Mouse (Mus musculus) megakaryocyte progenitor cell, adult 5-6 weeks (primary cell): Measurements from ENCODE around the gene 9930022D16Rik. TPM values are rescaled to one million over a fixed set of nuclear protein-coding genes. Genes with fewer than 3 reads are reported as not detected.

Source experiments
- ATAC-seq: replicated peaks from 2 replicates; pipeline ENCODE4 v1.8.0; 2016; ENCODE audit warnings: mild to moderate bottlenecking, moderate TSS enrichment, inconsistent platforms; ENCODE audit not compliant: poor library complexity
- total RNA-seq, 2 experiments: library from RNA; stranded (forward) in 1 of 2; stranded (reverse) in 1 of 2; fragments of 157-497, 149-512 nt in 1 of 2; fragments of 200-1000 nt in 1 of 2; gene quantifications; 2 replicates each; pipeline versions ENCODE4 v1.2.3 to v1.2.4; 2015 to 2017

The 9930022D16Rik gene
- not detected in 2 replicates for total RNA-seq (2015)
- not detected in 2 replicates for total RNA-seq (2017)

DNA sequence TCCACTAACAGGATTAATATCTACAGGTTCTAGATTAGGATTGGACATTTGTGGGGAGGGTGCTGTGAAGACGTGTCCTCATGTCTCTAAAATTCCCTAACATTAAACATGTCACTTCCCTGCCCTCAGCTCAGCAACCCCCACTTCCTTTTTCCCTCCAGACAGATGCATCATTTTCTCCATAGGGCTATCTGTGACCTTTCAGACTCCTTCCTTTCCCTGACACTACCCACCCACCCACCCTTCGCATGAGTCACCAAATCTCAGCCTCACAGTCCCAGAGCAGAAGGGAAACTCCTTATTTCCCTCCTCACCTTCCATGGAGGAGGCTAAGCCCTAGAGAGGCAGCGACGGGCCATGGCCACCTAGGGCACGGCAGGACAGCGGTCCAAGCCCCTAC lies at the start of gene 9930022D16Rik:
TSS of gene 9930022D16Rik (plus strand) at position 301 of the 400 bp plus-strand sequence.
- ATAC-seq, result 0 out of 2 replicates have a peak, but pooled peaks have one; percentile 15

DNA sequence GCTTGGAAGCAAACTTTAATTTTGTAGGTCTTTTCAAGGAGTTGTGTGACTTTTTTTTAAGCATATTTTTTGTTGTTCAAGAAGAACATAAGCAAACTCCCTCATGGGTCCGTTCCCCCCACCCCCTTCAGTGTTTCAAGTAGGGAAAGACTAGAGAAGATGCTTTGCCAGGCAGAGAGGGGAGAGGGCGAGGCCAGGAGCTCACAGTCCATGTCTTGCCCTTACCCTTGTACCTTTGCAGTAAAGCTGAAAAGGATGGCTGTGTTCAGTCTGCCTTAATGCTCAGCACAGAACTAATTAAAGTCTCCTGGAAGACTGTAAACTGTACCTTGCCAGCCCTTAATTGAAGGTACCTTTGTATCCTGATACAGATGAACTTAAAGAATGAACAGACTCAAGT lies 49.4 kb upstream of the 9930022D16Rik start:
- no peak for ATAC-seq

DNA sequence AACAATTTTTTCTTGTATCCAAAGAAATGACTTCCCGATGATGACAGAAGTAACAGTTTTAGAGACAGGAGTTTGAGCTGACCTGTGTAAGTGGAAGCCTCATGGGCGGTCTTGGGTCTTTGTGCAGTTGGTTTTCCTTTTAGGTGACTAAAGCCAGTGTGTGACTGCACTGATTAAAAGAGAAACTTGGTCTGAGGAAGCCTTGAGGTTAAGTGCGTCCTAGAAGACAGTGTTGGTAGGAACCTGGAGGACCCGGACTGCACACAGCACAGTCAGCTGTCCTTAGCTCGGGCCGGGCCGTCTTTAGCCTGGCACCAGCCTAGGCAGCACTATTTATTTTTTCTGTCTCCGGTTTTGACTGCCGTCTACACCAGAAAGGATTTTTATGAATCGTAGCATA lies 48.8 kb upstream of the 9930022D16Rik start:
- no peak for ATAC-seq

DNA sequence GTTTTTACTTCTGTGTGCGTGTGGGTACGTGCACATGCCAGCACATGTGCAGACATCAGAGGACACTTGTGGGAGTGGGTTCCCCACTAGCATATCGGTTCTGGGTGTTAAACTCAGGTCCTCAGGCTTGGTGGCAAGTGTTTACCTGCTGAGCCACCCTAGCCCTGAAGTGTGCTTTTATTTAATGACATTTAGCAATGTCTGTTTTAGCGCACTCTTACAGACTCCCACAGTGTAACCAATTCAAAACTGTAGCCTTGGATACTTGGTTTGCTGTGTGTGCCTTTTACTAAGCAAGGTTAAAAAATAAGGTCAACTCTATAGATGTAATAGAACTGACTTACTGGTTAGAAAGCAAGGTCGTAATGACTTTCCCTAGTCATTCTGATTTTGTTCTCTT lies 47.9 kb upstream of the 9930022D16Rik start:
- no peak for ATAC-seq

DNA sequence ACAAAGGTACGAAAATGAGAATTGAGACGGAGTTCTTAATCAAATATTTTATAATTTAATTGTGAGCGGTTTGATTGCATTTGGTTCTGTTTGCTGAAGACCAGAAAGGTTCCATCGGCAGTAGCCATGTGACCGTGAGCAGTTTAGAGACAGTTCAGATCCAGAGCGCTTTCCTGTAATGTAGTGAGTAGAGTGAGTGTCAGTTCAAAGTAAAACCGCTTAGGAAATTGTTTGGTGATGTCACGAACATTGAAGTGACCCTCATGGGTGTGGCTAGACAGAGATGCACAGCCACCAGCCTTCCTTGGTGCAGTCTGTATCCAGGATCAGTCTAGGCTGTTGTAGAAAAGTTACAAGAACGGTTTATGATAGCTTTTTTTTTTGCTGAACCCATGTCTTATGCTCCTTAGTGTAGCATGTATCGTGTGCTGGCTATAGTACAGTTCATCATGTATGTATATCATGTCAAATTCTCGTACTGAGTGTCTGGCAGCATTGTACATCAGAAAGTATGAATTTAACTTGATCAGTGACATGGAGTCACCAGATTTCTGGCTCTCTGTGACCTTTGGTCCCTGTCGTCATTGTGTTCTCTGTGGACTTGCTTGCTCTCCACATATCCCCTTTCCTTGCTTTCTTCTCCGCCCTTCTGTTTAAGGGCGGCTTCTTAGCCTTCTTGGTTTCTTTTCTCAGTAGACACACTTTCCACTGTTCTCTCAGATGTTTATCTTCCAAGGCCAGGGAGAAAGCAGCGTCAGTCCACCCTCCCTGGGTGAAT lies 46.7 kb upstream of the 9930022D16Rik start:
- no peak for ATAC-seq

DNA sequence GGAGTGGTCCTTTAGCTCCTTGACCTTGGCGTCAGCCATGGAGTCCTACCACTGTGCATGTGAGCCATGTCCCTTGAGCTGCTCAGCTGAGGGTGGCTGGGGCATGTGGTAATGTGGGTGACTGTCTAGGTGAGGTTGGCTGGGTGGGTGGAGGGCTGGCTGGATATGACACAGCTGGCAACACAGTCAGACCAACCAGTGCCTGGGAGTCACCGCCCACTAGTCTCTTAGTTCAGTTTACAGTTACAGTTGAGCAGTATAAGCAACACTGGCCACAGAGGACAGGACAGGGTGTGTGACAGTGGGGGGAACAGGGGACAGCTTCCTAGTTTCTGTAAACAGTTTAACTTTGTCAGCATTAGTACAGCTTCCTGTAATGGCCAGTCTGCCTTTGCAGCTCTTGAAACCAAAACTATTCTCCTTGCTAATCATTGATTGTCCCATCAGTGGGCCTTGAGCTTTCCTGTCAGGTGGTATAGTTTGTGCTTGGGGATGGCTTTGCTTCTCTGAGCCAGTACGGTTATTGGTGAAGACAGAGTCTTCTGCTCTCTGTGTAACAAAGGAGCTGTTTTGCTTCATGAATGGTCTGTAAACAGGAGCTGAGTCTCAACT lies 44.6 kb upstream of the 9930022D16Rik start:
- peak; percentile 70 for ATAC-seq

DNA sequence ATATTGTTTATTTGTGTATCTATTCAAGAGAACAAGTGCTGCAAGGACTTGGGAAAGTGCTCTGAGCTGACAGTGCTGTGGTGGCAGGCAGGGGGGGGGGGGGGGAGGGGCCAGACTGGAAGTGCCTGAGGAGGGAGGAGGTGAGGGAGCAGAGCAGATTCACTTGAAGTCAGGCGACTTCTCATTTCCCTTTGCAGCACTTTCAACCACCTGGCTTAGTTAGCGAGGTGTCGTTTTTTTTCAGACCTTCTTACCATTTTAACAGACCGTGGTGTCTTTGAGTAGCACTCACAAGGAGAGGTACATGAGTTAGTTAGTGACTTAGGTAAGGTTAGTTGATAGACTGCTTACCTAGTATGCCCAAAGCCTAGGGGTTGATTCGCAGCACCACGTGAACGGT lies 38.3 kb upstream of the 9930022D16Rik start:
- peak; percentile 48 for ATAC-seq

DNA sequence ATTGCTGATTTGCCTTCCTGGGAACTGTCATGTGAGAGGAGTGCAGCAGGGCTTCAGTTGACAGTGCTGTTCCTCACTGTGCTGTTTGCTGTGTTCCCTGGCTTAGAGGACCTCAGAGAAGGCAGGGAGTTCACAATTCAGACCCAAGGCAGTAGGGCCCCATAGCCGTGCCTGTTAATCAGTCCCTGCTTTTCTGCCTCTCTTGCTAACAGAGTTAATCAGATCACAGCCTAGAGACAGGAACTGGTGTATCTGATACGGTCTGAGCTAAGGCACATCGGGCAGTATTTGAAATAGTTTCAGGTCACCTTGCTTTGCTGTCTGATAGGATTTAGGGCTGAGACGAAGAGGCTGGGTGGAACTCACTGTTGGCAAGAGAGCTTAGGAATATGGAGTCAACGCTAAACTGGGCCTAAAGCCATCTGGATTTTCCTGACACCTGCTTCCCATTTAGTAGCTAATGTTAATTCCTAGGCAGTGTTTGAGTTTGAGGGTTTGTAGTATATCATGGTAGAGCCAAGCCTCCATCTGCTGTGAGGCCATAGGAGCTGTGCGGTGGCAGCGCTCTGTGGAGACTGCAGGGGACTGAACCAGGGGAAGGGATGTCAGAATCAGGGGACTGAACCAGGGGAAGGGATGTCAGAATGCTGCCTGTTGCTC lies 37.1 kb upstream of the 9930022D16Rik start:
- ATAC-seq, result peak; percentile 65

DNA sequence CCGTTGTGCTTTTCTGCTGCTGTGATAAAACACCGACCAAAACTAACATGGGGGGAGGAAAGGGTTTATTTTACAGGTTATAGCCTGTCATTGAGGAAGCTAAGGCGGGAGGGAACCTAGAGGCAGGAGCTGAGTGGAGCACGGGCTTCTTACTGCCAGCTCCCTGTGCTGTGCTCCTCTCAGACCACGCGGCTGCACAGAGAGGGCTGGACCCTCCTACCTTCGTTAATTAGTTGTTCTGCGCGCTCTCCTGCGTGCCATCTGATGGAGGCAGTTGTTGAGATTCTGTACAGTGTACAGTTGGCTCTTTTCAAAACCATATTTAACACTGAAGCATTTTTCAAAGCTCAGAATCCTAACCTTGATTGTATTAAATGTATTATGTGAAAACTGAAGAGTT lies 36.2 kb upstream of the 9930022D16Rik start:
- ATAC-seq, result no peak; the same call in 1 of the 2 replicates

DNA sequence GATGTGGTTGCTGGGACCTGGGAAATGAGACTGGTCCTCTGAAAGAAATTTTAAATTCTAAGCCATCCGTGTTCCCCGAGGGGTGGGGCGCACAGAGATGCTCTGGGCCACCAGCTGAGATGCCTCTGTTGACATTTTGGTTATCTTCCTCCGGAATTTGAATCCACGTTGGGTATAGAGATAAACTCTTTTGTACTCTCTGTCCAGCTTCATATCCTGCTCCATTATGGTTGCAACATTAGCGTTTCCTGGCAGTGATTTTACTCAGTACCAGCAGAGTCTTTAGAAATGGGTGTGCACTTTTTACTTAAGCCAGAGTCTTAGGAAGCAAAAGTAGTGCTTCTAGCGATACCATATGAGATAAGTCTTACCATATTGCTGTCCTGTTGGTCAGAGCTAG lies 35.7 kb upstream of the 9930022D16Rik start:
- ATAC-seq, result no peak

DNA sequence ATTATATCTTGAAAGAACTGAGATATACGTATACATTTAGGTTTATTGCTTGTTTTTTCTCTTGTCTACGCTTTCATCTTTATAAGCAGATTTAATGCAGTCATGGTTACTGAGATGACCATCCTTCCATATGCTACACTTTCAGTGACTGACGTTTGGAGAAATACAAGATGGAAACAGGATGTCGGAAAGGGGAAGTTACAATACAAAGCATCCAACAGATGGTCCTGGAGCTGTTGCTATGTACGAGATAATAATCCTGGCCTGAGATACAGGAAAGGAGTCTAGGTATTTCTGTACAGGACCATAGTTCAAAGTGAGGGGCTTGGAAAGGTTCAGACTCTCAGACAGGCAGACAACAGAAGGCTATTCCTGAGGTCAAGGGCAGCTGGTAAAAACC lies 33.1 kb upstream of the 9930022D16Rik start:
- ATAC-seq, result peak; percentile 70

DNA sequence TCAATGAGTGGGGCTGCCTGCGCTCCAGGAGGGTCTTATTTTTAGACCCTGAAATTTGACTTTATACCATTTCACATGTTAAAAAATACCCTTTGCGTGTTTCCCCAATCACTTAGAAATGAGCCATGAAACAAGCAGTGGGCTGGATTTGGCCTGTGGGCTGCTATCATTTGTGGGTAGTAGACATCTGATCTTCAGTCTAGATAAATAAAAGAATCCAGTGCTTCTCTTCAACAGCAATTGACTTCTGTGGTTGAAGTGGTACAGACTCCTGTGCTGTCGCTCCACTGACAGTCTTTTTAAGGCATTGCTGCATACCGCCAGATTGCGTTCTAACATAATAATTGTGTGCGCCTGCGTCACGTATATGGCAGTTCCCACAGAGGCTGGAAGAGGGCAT lies 28.4 kb upstream of the 9930022D16Rik start:
- no peak for ATAC-seq

DNA sequence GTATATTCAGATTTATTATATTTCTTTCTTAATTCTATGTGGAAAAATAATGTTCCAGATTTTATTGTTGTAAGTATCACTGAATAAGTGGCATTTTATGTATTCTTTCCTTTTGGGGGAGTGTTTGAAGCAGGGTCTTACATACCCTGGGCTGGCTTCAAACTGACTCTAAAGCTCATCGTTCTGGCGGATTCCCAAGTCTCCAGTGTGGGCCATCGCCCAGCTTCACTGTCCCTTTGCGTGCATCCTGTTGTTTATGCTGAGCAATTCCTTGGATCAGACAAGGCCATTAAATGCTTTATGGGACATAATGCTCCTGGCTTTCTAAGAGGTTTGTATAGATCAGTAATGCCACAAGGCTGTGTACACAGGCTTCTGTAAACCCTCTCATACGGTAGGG lies 24.7 kb upstream of the 9930022D16Rik start:
- ATAC-seq, result no peak

DNA sequence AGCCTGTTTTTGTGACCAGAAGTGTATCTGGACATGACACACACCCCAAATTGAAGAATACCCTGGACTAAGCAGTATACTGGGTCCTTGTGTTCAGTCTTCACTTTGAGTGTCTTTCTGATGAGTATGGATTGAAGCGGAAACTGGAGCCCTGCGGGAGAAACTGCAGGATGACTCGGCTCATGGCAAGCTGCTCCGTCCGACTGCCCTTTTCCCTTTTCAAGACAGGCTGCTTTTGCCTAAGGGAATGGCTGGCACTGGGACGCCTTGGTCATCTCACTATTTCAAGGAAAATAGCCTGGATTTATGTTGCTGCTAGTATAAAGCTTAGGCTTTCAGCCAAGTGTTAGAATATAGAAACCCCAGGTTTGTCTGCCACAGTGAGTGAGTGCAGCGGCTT lies 22.5 kb upstream of the 9930022D16Rik start:
- no peak for ATAC-seq

DNA sequence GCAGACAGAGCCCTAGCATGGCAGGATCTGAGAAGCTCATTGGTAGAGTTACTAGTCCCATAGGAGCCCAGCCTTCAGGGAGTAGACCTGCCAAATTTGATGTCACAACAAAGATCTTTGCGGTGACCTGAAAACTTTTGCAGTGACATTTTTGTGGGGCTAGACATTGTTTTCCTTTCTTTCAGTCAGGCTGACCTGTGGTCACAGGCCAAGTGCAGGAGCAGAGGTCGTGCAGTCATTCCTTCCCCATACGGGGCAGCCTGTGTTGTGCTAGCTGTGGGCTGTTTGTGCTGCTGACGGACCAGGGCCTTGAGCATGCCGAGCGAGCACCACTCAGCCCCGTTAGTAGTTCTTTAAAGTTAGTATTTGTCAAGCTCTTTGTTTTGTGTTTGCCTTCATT lies 22.0 kb upstream of the 9930022D16Rik start:
- ATAC-seq, result no peak

DNA sequence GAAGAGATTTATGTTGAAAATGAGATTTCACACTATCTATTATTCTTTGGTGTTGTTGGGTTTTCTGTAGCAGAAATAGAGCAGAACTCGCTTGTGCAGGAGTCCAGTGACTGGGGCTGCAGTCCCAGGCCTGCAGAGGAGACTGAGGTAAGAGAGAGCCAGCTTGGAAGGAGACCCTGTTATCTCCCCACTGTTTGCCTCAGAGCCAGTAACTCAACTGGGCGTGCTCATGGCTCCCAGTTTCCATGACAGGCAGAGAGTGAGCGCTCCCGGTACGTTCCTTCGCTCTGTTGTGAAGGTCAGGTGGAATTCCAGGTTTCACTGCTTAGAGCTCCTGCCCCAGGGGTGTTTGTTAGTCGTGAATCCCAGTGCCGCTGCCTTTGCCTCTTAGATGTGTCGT lies 21.1 kb upstream of the 9930022D16Rik start:
- ATAC-seq, result no peak

DNA sequence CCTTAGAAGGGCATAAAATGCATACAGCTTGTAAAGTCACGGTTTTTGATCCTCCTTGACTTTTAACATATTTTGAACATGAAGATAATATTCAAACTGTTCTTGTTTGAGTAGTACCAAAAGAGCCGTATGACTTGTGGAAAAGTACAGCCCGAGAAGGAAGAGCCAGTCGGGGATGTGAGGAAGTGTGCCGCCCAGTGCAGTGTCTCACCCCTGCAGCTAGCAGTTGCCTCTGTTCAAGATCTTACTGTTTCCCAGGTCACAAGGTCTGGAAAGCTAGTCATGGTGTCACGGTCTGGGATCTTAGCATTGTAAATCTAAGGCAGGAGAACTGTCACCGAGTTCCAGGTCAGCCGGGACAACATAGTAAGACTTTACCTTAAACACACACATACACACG lies 19.0 kb upstream of the 9930022D16Rik start:
- ATAC-seq, result no peak

DNA sequence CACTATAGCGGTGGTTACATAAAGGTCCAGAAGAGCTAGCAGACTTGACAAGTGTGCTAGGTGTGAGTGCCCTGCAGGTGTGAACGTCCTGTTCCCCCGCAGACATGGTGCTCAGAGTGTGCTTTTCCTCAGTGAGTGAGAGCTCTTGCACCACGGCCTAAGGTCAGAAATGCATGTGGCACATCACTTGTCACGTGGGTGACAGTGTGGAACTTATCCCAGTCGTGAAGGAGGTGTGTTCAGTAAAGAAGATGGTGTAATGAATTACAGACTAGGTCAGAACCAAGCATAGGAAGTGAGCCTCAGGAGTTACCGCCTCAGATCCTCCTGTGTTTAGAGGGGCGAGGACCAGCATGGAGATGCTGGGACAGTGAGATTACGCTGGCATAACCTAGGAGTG lies 18.4 kb upstream of the 9930022D16Rik start:
- ATAC-seq, result no peak

DNA sequence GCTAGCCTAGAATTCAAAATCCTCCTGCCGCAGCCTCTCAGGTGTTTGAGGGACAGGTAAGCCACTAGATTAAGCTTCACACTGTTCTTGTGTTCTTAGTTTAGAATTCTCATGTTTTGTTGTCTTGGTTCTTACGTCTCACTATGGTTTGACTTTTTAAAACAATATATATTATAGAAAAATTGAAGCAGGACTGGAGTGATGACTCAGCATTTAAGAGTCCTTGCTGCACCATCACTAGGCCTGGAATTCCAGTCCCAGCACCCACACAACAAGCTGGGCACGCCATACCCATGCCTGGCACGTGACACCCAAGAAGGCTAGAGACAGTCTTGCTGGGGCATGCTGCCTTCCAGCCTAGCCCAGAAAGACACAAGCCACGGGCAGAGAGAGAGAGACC lies 7.3 kb upstream of the 9930022D16Rik start:
- no peak for ATAC-seq

DNA sequence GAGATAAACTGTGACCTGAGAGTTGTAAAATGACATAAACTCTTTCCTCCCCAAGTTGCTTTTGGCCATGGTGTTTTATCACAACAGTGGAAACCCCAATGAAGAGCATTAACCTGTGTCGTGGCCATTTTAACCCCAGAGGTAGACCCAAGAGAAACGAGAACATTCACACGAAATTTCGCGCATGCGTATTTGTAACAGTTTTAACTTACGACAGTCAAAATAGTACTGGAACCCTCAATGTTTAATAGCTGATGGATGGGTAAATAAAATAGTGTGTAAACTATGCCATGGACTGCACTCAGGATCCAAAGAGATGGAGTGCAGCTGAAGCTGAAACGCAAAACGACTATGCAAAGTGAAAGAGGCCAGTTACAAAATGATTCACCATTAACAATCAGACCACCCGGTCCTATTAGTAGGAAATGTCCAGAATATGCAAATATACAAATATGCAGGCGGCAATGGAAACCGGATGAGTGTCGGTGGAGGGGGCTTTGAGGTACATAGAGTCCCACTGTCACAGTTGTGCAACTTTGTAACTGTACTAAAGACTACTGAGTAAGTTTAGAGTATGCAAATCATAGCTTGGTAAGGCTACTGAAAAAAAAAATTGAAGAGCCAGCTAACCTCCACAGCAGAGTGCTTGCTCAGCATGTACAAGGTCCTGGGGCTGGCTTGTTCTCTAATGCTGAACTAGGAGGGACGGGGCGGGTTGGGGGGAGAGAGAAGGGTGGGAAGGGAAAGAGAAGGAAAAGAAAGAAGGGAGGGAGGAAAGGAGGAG lies 3.3 kb upstream of the 9930022D16Rik start:
- ATAC-seq, result no peak

DNA sequence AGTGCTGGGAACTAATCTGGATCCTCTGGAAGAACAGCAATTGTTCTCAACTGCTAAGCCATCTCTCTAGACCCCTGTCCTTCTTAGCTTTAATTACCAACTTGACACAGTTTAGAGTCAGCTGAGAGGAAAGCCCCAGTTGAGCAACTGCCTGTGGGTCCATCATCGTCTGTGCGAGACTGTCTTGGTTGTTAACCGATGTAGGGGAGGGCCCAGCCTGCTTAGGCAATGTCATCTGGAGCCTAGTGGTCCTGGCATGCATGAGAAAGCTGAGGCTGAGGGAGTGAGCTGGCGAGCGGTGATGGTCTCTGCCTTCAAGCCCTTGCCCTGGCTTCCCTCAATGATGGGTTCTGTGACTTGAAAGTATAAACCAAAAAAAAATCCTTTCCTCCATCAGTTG lies 1.1 kb downstream of the 9930022D16Rik start:
- peak; percentile 65; the same call in 1 of the 2 replicates for ATAC-seq
